Mouse (Mus musculus) ZHBTc4 (cell line): ENCODE measurements around the gene Adamtsl4.
"Not testable (repeated sequence)": the region's sequence is repeated elsewhere in the genome, so short reads cannot be mapped to it uniquely, and the experiment has no call there.

Experiments
- DNase-seq: peaks from one replicate; pipeline ENCODE4 v3.0.0-alpha.2; 2011; ENCODE audit warnings: low read depth, low spot score

Gene Adamtsl4

DNA sequence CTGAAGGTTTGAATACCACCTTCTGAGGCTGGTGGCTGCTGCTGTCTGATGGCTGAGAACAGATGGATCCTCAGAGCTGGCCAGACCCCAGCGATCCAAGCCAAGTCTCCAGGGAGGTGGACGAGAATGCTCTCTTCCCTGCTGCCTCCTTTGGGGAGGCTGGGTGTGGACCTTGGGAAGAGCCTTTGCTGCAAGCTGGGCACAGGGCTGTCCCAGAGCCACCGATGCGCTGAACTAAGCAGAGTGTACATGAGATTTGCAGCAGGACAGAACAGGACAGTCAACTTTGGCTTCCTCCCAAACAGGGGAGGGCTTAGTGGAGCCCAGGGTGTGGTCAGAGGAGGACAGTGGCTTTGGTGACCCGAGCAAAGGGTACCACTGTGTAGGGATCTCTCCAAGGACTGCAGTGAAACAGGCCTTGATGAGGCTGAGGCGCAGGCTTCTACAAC lies 12.5 kb upstream of the Adamtsl4 start:
- no peak for DNase-seq

- no peak for DNase-seq
Observed at GRCm38 (mm10) chr3:95698286-95698685, 10.6 kb upstream of the Adamtsl4 start.

- no peak for DNase-seq
Observed at GRCm38 (mm10) chr3:95696360-95696759, 8.6 kb upstream of the Adamtsl4 start.

DNA sequence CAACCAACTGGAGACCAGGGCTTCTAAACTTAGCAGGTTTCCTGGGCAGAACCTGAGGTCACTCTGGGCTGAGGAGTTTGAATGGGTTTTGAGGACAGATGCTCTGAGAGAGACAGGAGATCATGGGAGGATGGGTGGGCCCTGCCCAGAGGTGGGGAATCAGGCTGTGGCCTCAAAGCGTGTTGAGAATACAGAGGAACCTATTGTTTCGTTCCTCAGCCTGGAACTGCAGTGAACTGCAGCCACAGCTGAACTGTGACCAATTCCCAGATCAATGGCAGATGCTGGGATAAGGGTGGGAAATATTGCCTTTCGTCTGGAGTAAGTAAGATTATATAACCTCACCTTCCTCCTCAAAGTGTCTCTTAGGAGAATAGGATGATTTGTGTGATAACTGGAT lies 8.1 kb upstream of the Adamtsl4 start:
- no peak for DNase-seq

- no peak for DNase-seq
Observed at GRCm38 (mm10) chr3:95694808-95695703, 7.3 kb upstream of the Adamtsl4 start.

GRCm38 (mm10) chr3:95693821-95694807 lies 6.4 kb upstream of the Adamtsl4 start:
- DNase-seq: no peak

DNA sequence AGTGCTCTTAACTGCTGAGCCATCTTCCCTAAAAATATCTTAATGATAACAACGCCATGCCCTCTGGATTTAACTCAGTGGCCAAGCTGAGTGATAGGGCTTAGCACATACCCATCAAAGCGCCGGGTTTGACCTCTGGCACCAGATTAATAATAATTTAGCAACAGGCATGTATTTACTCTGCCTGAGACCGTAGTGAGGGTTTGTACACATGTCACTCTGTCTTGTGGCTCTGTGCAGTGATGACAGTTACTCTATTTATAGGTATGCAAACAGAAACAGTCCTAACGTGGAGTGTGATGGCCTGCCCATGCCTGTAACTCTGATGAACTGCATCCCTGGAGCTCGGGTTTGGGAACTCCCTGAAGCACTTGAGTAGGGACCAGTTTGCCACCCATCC lies 5.0 kb upstream of the Adamtsl4 start:
- DNase-seq: no peak

GRCm38 (mm10) chr3:95690552-95690951 lies 2.8 kb upstream of the Adamtsl4 start:
- not testable (repeated sequence) for DNase-seq

DNA sequence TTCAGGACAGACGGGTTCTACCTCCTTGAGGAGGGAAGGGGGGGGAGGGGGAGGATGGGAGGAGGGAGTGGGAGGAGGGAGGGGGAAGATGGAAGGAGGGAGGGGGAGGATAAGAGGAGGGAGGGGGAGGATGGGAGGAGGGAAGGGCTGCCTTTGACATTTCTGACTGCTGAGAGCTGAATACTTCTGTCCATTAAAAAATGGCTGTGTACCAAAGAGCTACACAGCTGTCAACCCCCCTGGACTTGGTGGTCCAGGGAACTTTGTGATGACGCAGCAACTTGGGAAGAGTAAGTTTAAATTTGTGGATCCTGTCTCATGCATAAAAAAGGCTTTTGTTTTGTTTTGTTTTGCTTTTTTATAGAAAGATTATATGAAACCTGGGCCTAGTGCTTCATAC lies 2.2 kb upstream of the Adamtsl4 start:
- no peak for DNase-seq

- DNase-seq: peak; percentile 54
Observed at GRCm38 (mm10) chr3:95689171-95689915, 1.6 kb upstream of the Adamtsl4 start.

DNA sequence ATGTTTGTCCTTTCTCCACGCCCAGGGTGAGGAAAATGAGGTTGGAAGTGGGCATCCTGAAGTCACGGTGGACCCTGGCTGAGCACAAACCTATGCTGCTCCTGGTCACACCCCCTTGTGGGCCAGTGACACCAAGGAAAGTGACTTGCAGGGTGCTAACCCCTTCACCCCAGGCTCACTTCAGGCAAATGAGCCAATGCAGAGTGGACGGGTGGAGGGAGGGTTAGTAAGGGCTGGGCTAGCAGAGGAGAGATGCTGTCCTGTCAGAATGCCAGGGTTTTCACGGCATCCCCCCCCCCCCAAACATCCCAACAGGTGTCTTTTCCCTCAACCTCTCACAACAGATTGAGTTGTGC lies 571 bp downstream of the Adamtsl4 start:
- no peak for DNase-seq

DNA sequence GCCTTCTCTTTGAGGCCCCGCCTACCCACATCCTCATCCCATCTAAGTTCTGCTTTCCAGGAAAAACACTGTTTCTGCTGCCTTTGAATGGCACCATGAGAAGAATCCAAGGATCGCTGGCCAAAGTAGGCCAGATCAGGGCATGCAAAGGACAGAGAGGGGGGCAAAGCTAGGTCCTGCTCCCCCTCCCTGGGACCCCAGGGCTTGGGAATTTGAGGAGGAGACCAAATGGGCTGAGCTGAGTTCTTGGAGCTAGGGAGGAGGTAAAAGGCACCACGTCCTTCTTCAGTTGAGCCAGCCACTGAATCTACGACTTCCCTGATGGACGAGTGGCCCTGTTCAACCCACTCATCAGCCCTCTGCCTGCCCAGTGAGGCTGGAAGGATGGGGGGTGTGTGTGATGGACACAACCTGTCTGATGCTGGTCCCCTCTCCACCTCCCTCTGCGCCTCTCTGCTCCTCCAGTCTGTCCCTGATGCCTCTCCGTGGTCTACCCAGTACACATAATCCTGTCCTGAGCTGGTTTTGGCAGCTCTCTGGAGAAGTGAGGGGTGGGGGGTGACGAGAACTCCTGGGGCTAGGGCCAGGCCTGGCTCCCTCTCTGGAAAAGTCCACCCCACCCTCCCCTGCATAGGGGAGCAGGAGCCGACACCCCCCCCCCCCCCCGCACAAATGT lies 1.1 kb downstream of the Adamtsl4 start:
- DNase-seq: no peak

DNA sequence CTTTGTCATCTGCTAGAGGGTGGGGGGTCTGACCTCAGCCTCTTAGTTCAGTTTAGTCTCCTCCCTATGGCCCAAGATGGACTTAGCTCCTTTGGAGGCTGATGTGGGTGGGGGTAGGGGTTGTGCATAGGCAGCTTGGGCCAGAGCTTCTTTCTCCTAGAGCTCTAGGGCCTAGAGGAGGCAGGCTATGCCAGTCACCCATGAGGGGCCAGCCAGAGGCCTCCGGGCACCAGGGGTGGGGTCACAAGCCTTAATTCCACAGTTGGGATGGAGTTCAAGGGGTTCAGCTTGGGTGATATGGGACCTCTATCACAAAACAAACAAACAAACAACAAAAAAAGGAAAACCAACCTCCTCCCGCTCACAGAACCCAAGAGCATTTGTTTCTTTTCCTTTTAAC lies 2.0 kb downstream of the Adamtsl4 start:
- DNase-seq: no peak

GRCm38 (mm10) chr3:95685301-95685700 lies 2.4 kb downstream of the Adamtsl4 start:
- no peak for DNase-seq

DNA sequence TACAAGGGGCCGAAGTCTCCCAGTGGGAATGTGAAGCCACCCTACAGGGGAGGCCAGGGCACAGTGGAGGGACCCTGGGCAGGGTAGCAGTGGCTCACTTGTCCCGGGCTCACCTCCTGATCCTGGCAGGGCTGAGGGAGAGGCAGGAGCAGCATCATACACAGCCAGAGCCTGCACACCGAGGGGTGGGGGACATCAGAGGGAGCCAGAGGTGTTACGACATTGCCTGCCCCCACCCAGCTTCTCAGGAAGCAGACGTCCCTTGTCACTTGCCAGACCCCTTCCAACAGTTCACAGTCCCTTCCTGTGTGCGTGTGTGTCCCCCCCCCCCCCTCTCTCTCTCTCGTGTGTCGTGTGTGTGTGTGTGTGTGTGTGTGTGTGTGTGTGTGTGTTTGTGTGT lies 2.9 kb downstream of the Adamtsl4 start:
- no peak for DNase-seq

- peak; percentile 59 for DNase-seq
Observed at GRCm38 (mm10) chr3:95682878-95683277, 4.8 kb downstream of the Adamtsl4 start.

GRCm38 (mm10) chr3:95681365-95681764 lies 6.4 kb downstream of the Adamtsl4 start:
- no peak for DNase-seq

GRCm38 (mm10) chr3:95680673-95681072 lies 7.0 kb downstream of the Adamtsl4 start:
- DNase-seq: no peak

GRCm38 (mm10) chr3:95679551-95679950 lies 8.2 kb downstream of the Adamtsl4 start:
- no peak for DNase-seq

GRCm38 (mm10) chr3:95677420-95678090 lies 10.2 kb downstream of the Adamtsl4 start:
- DNase-seq: no peak
